Mouse (Mus musculus): Measurements from ENCODE around the gene Ppp1r9b. TPM values are rescaled to one million over a fixed set of nuclear protein-coding genes. Genes with fewer than 3 reads are reported as not detected.

The Ppp1r9b gene
- polyA plus RNA-seq, 1 experiment from 2014 or later: 17.2 TPM

GRCm38 (mm10) chr11:95038818-95039655, 48.2 kb downstream of the Ppp1r9b start:
- 83% methylated on average over 13 of the region's 13 CpGs for WGBS

GRCm38 (mm10) chr11:95039766-95040165, 48.9 kb downstream of the Ppp1r9b start:
- peaks cover 5% of the 10 kb centered on the region; the same call in 1 of the 2 replicates for H3K4me1 ChIP-seq (replicated peaks; ENCODE audit: control insufficient read depth, insufficient read depth, low read length)
- WGBS: 86% methylated on average over 4 of the region's 4 CpGs
- DNase-seq (ENCODE audit: low spot score) (no peak), ATAC-seq (replicated peaks; ENCODE audit: low FRiP score) (no peak)
- no peak overlapping the region for H3K4me3 ChIP-seq (ENCODE audit: low read depth, low read length)
- no peaks in the 10 kb centered on the region for H3K27me3 ChIP-seq (ENCODE audit: control insufficient read depth, insufficient read depth, low read length)
- no peak overlapping the region for H3K4me2 ChIP-seq (ENCODE audit: low read depth, low read length, severe bottlenecking)
- H3K36me3 ChIP-seq (ENCODE audit: control insufficient read depth, insufficient read depth, low read length): no peaks in the 10 kb centered on the region
- no peak overlapping the region for H3K9ac ChIP-seq (ENCODE audit: low read length)
- H3K27ac ChIP-seq (ENCODE audit: low read depth, low read length): no peak overlapping the region
- no peaks in the 10 kb centered on the region for H3K9me3 ChIP-seq (ENCODE audit: control insufficient read depth, low read length)

More at GRCm38 (mm10) chr11:95038818-95039655, 48.2 kb downstream of the Ppp1r9b start:
- Histone ChIP-seq H3K4me1 (replicated peaks; ENCODE audit: control insufficient read depth, insufficient read depth, low read length) (peaks cover 5% of the 10 kb centered on the region; the same call in 1 of the 2 replicates), H3K36me3 (ENCODE audit: control insufficient read depth, insufficient read depth, low read length) (no peaks in the 10 kb centered on the region), H3K27me3 (ENCODE audit: control insufficient read depth, insufficient read depth, low read length) (no peaks in the 10 kb centered on the region), H3K4me2 (ENCODE audit: low read depth, low read length, severe bottlenecking) (no peak overlapping the region), H3K27ac (ENCODE audit: low read depth, low read length) (no peak overlapping the region), H3K4me3 (ENCODE audit: low read depth, low read length) (no peak overlapping the region), H3K9me3 (ENCODE audit: control insufficient read depth, low read length) (no peaks in the 10 kb centered on the region), H3K9ac (ENCODE audit: low read length) (no peak overlapping the region)
- ATAC-seq (replicated peaks; ENCODE audit: low FRiP score) (no peak), DNase-seq (ENCODE audit: low spot score) (no peak)

GRCm38 (mm10) chr11:95040491-95041138, 49.8 kb downstream of the Ppp1r9b start:
- Histone ChIP-seq H3K9me3 (ENCODE audit: control insufficient read depth, low read length) (no peaks in the 10 kb centered on the region), H3K4me2 (ENCODE audit: low read depth, low read length, severe bottlenecking) (peak overlapping the region; percentile 95), H3K27me3 (ENCODE audit: control insufficient read depth, insufficient read depth, low read length) (no peaks in the 10 kb centered on the region), H3K9ac (ENCODE audit: low read length) (peak overlapping the region; percentile 63), H3K4me3 (ENCODE audit: low read depth, low read length) (peak overlapping the region; percentile 64), H3K4me1 (replicated peaks; ENCODE audit: control insufficient read depth, insufficient read depth, low read length) (peaks cover 5% of the 10 kb centered on the region; the same call in 1 of the 2 replicates), H3K27ac (ENCODE audit: low read depth, low read length) (no peak overlapping the region), H3K36me3 (ENCODE audit: control insufficient read depth, insufficient read depth, low read length) (no peaks in the 10 kb centered on the region)
- WGBS: 2% methylated on average over 20 of the region's 20 CpGs
- ATAC-seq (replicated peaks; ENCODE audit: low FRiP score): peak; percentile 22; the same call in 1 of the 2 replicates
- no peak for DNase-seq (ENCODE audit: low spot score)

- no peaks in the 10 kb centered on the region for H3K9me3 ChIP-seq (ENCODE audit: control insufficient read depth, low read length)
- DNase-seq (ENCODE audit: low spot score) (peak; percentile 96), ATAC-seq (replicated peaks; ENCODE audit: low FRiP score) (peak; percentile 98)
- H3K27me3 ChIP-seq (ENCODE audit: control insufficient read depth, insufficient read depth, low read length): no peaks in the 10 kb centered on the region
- H3K36me3 ChIP-seq (ENCODE audit: control insufficient read depth, insufficient read depth, low read length): no peaks in the 10 kb centered on the region
- peak within 1 kb of the TSS; percentile 64 for H3K4me3 ChIP-seq (ENCODE audit: low read depth, low read length)
- under 1% methylated on average over 40 of the region's 41 CpGs for WGBS
- H3K27ac ChIP-seq (ENCODE audit: low read depth, low read length): no peak within 1 kb of the TSS
- H3K9ac ChIP-seq (ENCODE audit: low read length): peak within 1 kb of the TSS; percentile 63
- H3K4me2 ChIP-seq (ENCODE audit: low read depth, low read length, severe bottlenecking): peak within 1 kb of the TSS; percentile 95
- H3K4me1 ChIP-seq (replicated peaks; ENCODE audit: control insufficient read depth, insufficient read depth, low read length): peaks cover 5% of the 10 kb centered on the region; the same call in 1 of the 2 replicates
Observed at GRCm38 (mm10) chr11:95041139-95041609, 50.3 kb downstream of the Ppp1r9b start, which contains the start of gene Pdk2. TSS of gene Pdk2 (minus strand) at chr11:95041354.

DNA sequence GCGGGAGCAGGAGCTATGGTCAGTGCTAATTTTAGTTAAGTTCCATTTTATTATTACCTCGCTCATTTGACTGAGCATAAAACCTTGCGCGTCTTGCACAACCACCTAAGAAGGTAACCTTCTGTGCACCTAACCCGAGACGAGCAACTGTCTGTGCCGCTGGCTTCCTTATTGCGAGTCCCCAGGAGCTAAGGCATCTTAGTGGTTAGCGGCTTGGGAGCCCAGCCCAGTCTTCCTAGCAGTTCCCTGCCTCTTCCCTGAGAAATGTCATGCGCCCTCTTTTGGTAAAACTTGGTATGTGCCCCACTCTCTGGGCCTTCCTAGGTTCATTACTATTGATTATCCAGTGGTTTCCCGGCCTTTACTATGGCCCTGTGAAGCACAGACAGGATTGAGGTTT, 51.3 kb downstream of the Ppp1r9b start:
- DNase-seq (ENCODE audit: low spot score): peak; percentile 89
- peaks cover 5% of the 10 kb centered on the region; the same call in 1 of the 2 replicates for H3K4me1 ChIP-seq (replicated peaks; ENCODE audit: control insufficient read depth, insufficient read depth, low read length)
- H3K9me3 ChIP-seq (ENCODE audit: control insufficient read depth, low read length): no peaks in the 10 kb centered on the region
- peak overlapping the region; percentile 53 for H3K4me2 ChIP-seq (ENCODE audit: low read depth, low read length, severe bottlenecking)
- H3K9ac ChIP-seq (ENCODE audit: low read length): no peak overlapping the region
- peak; percentile 34; the same call in 1 of the 2 replicates for ATAC-seq (replicated peaks; ENCODE audit: low FRiP score)
- under 1% methylated on average over 11 of the region's 11 CpGs for WGBS
- no peak overlapping the region for H3K27ac ChIP-seq (ENCODE audit: low read depth, low read length)
- H3K36me3 ChIP-seq (ENCODE audit: control insufficient read depth, insufficient read depth, low read length): no peaks in the 10 kb centered on the region
- H3K27me3 ChIP-seq (ENCODE audit: control insufficient read depth, insufficient read depth, low read length): no peaks in the 10 kb centered on the region
- peak overlapping the region; percentile 64 for H3K4me3 ChIP-seq (ENCODE audit: low read depth, low read length)

GRCm38 (mm10) chr11:95043060-95043459, 52.2 kb downstream of the Ppp1r9b start:
- Histone ChIP-seq H3K4me2 (ENCODE audit: low read depth, low read length, severe bottlenecking) (no peak overlapping the region), H3K36me3 (ENCODE audit: control insufficient read depth, insufficient read depth, low read length) (no peaks in the 10 kb centered on the region), H3K4me1 (replicated peaks; ENCODE audit: control insufficient read depth, insufficient read depth, low read length) (peaks cover 5% of the 10 kb centered on the region; the same call in 1 of the 2 replicates), H3K9ac (ENCODE audit: low read length) (no peak overlapping the region; the same call in 1 of the 2 replicates), H3K27ac (ENCODE audit: low read depth, low read length) (no peak overlapping the region), H3K27me3 (ENCODE audit: control insufficient read depth, insufficient read depth, low read length) (no peaks in the 10 kb centered on the region), H3K4me3 (ENCODE audit: low read depth, low read length) (no peak overlapping the region), H3K9me3 (ENCODE audit: control insufficient read depth, low read length) (no peaks in the 10 kb centered on the region)
- 86% methylated on average over 4 of the region's 4 CpGs for WGBS
- DNase-seq (ENCODE audit: low spot score): no peak
- ATAC-seq (replicated peaks; ENCODE audit: low FRiP score): no peak

GRCm38 (mm10) chr11:95043608-95044007, 52.8 kb downstream of the Ppp1r9b start:
- Histone ChIP-seq H3K36me3 (ENCODE audit: control insufficient read depth, insufficient read depth, low read length) (no peaks in the 10 kb centered on the region), H3K4me3 (ENCODE audit: low read depth, low read length) (no peak overlapping the region), H3K4me1 (replicated peaks; ENCODE audit: control insufficient read depth, insufficient read depth, low read length) (peaks cover 5% of the 10 kb centered on the region; the same call in 1 of the 2 replicates), H3K9me3 (ENCODE audit: control insufficient read depth, low read length) (no peaks in the 10 kb centered on the region), H3K9ac (ENCODE audit: low read length) (peak overlapping the region; percentile 8; the same call in 1 of the 2 replicates), H3K27ac (ENCODE audit: low read depth, low read length) (no peak overlapping the region), H3K27me3 (ENCODE audit: control insufficient read depth, insufficient read depth, low read length) (no peaks in the 10 kb centered on the region), H3K4me2 (ENCODE audit: low read depth, low read length, severe bottlenecking) (no peak overlapping the region)
- WGBS: 54% methylated on average over 7 of the region's 7 CpGs
- ATAC-seq (replicated peaks; ENCODE audit: low FRiP score) (no peak), DNase-seq (ENCODE audit: low spot score) (no peak)

DNA sequence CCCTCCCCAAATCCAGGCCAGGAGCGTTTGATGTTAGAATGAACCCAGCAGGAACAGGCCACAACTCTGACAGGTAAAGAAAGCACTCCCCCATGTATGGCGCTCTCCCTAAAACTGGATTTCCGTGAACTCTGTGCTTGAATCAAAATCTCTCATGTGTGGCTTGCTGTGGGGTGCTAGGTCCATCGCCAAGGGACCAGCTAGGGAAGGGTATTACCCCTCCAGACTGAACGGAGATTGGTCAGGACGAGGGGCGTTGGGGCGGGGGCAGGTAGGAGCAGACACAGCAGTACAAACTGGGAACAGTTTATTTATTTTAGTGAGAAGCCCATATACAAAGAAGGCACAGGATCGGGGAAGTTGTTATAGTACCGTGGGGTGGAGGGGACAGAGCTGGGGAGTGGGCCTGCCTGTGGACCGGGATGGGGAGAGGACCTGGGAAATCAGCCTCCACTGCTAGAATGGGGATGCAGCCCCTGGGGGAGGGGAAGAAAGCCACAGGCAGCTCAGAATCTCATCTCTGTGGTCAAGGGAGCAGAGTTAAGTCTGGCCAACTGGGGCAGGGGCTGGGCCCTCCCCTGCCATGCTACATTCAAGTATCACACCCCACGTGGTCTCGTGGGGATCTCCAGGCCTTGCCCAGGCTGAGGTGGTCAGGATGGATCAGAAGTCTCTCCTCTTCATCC, 53.5 kb downstream of the Ppp1r9b start:
- Histone ChIP-seq H3K4me3 (ENCODE audit: low read depth, low read length) (no peak overlapping the region), H3K9ac (ENCODE audit: low read length) (no peak overlapping the region), H3K4me2 (ENCODE audit: low read depth, low read length, severe bottlenecking) (no peak overlapping the region), H3K27me3 (ENCODE audit: control insufficient read depth, insufficient read depth, low read length) (no peaks in the 10 kb centered on the region), H3K9me3 (ENCODE audit: control insufficient read depth, low read length) (no peaks in the 10 kb centered on the region), H3K4me1 (replicated peaks; ENCODE audit: control insufficient read depth, insufficient read depth, low read length) (peaks cover 5% of the 10 kb centered on the region; the same call in 1 of the 2 replicates), H3K36me3 (ENCODE audit: control insufficient read depth, insufficient read depth, low read length) (no peaks in the 10 kb centered on the region), H3K27ac (ENCODE audit: low read depth, low read length) (no peak overlapping the region)
- no peak for DNase-seq (ENCODE audit: low spot score)
- ATAC-seq (replicated peaks; ENCODE audit: low FRiP score): no peak
- 59% methylated on average over 12 of the region's 13 CpGs for WGBS
